Mouse (Mus musculus): Measurements from ENCODE around the gene Mtch2. TPM values are rescaled to one million over a fixed set of nuclear protein-coding genes. Genes with fewer than 3 reads are reported as not detected.
"Not testable (repeated sequence)": the region's sequence is repeated elsewhere in the genome, so short reads cannot be mapped to it uniquely, and the experiment has no call there.

The Mtch2 gene
- 91.6 and 92.8 TPM in 2 replicates for total RNA-seq (2017)

- peak; percentile 80 for ATAC-seq (ENCODE audit: extremely low read depth, insufficient number of reproducible peaks, low FRiP score, poor library complexity, severe bottlenecking)
These were observed at the start of gene Mtch2 for GRCm38 (mm10) chr2:90846955-90847680. Gene Mtch2 (plus strand): TSS chr2:90847155.

GRCm38 (mm10) chr2:90808241-90809126 is 38.5 kb upstream of the Mtch2 start:
- no peak for ATAC-seq (ENCODE audit: extremely low read depth, insufficient number of reproducible peaks, low FRiP score, poor library complexity, severe bottlenecking)

GRCm38 (mm10) chr2:90810751-90811150 is 36.2 kb upstream of the Mtch2 start:
- no peak for ATAC-seq (ENCODE audit: extremely low read depth, insufficient number of reproducible peaks, low FRiP score, poor library complexity, severe bottlenecking)

GRCm38 (mm10) chr2:90815266-90815665 is 31.7 kb upstream of the Mtch2 start:
- ATAC-seq (ENCODE audit: extremely low read depth, insufficient number of reproducible peaks, low FRiP score, poor library complexity, severe bottlenecking): no peak

- ATAC-seq (ENCODE audit: extremely low read depth, insufficient number of reproducible peaks, low FRiP score, poor library complexity, severe bottlenecking): no peak
These were observed 30.8 kb upstream of the Mtch2 start for GRCm38 (mm10) chr2:90816144-90816543.

GRCm38 (mm10) chr2:90818710-90819109 is 28.2 kb upstream of the Mtch2 start:
- no peak for ATAC-seq (ENCODE audit: extremely low read depth, insufficient number of reproducible peaks, low FRiP score, poor library complexity, severe bottlenecking)

GRCm38 (mm10) chr2:90820894-90821293 is 26.1 kb upstream of the Mtch2 start:
- ATAC-seq (ENCODE audit: extremely low read depth, insufficient number of reproducible peaks, low FRiP score, poor library complexity, severe bottlenecking): no peak

GRCm38 (mm10) chr2:90822978-90823377 is 24.0 kb upstream of the Mtch2 start:
- no peak for ATAC-seq (ENCODE audit: extremely low read depth, insufficient number of reproducible peaks, low FRiP score, poor library complexity, severe bottlenecking)

- ATAC-seq (ENCODE audit: extremely low read depth, insufficient number of reproducible peaks, low FRiP score, poor library complexity, severe bottlenecking): no peak
These were observed 23.2 kb upstream of the Mtch2 start for GRCm38 (mm10) chr2:90823781-90824180.

GRCm38 (mm10) chr2:90824528-90824927 is 22.4 kb upstream of the Mtch2 start:
- ATAC-seq (ENCODE audit: extremely low read depth, insufficient number of reproducible peaks, low FRiP score, poor library complexity, severe bottlenecking): not testable (repeated sequence)

- no peak for ATAC-seq (ENCODE audit: extremely low read depth, insufficient number of reproducible peaks, low FRiP score, poor library complexity, severe bottlenecking)
These were observed 21.3 kb upstream of the Mtch2 start for GRCm38 (mm10) chr2:90825515-90826172.

GRCm38 (mm10) chr2:90828739-90829138 is 18.2 kb upstream of the Mtch2 start:
- no peak for ATAC-seq (ENCODE audit: extremely low read depth, insufficient number of reproducible peaks, low FRiP score, poor library complexity, severe bottlenecking)

GRCm38 (mm10) chr2:90833502-90833901 is 13.5 kb upstream of the Mtch2 start:
- ATAC-seq (ENCODE audit: extremely low read depth, insufficient number of reproducible peaks, low FRiP score, poor library complexity, severe bottlenecking): no peak

- ATAC-seq (ENCODE audit: extremely low read depth, insufficient number of reproducible peaks, low FRiP score, poor library complexity, severe bottlenecking): no peak
These were observed 8.3 kb upstream of the Mtch2 start for GRCm38 (mm10) chr2:90838621-90839020.

- ATAC-seq (ENCODE audit: extremely low read depth, insufficient number of reproducible peaks, low FRiP score, poor library complexity, severe bottlenecking): no peak
These were observed 3.3 kb upstream of the Mtch2 start for GRCm38 (mm10) chr2:90843666-90844065.

- ATAC-seq (ENCODE audit: extremely low read depth, insufficient number of reproducible peaks, low FRiP score, poor library complexity, severe bottlenecking): no peak
These were observed 2.7 kb upstream of the Mtch2 start for GRCm38 (mm10) chr2:90844262-90844661.

- no peak for ATAC-seq (ENCODE audit: extremely low read depth, insufficient number of reproducible peaks, low FRiP score, poor library complexity, severe bottlenecking)
These were observed 1.7 kb upstream of the Mtch2 start for GRCm38 (mm10) chr2:90845234-90845633.

- ATAC-seq (ENCODE audit: extremely low read depth, insufficient number of reproducible peaks, low FRiP score, poor library complexity, severe bottlenecking): no peak
These were observed 784 bp upstream of the Mtch2 start for GRCm38 (mm10) chr2:90846171-90846570.

- no peak for ATAC-seq (ENCODE audit: extremely low read depth, insufficient number of reproducible peaks, low FRiP score, poor library complexity, severe bottlenecking)
These were observed 379 bp upstream of the Mtch2 start for GRCm38 (mm10) chr2:90846597-90846954.

GRCm38 (mm10) chr2:90847681-90848050 is 711 bp downstream of the Mtch2 start:
- no peak for ATAC-seq (ENCODE audit: extremely low read depth, insufficient number of reproducible peaks, low FRiP score, poor library complexity, severe bottlenecking)

Measured in neutrophil, adult 5-6 weeks (primary cell).